Mouse (Mus musculus) T-helper 17 cell (primary cell): Measurements from ENCODE around the gene 1700021F05Rik.

ENCODE experiments used
- in situ Hi-C, 2 experiments: fragments of 300-600 bp; cut with MboI, MseI; formaldehyde crosslinking; loops; 1 replicate in 1 of 2; 2 replicates in 1 of 2; pipeline ENCODE4 v1.15.1; 2025; ENCODE audit warnings: high pct_unique_total_duplicates in 2 of 2

Gene 1700021F05Rik

DNA sequence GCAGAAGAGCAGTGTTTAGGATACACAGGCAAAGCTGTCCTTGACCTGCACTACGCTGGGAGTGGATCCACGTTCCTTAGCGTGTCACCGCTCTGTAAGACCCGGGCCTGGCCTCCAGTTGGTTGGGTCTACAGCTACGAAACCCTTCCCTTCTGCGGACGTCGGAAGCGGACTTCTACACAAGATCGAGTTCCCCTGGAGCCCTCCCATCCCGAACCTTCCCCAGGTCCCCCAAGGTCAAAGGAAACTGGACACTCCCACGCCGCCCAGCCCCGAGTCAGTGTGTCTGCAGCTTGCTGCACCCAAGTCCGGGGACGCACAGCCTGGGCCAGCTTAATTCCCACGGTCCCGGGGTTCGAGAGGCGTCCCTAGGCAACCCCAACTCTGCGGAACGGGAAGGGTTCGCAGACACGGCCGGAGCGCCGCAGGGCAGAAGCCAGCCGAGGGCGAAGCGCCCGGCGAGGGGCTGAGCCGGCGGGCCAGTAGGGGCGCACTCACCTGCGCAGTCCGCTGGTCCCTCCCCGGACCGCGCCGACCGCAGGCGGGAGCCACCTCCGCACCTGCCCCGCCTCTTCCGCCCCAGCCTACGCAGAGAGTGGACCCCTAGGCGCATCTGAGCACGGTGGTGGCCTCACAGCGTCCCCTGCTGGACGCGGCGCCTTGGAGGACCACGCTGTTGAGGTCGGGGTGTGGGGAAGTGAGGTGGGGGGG, at the start of gene 1700021F05Rik:
Gene 1700021F05Rik, minus strand, starts transcription at position 553 of the 711 bp plus-strand sequence.
- in situ Hi-C loops = no loop called here

DNA sequence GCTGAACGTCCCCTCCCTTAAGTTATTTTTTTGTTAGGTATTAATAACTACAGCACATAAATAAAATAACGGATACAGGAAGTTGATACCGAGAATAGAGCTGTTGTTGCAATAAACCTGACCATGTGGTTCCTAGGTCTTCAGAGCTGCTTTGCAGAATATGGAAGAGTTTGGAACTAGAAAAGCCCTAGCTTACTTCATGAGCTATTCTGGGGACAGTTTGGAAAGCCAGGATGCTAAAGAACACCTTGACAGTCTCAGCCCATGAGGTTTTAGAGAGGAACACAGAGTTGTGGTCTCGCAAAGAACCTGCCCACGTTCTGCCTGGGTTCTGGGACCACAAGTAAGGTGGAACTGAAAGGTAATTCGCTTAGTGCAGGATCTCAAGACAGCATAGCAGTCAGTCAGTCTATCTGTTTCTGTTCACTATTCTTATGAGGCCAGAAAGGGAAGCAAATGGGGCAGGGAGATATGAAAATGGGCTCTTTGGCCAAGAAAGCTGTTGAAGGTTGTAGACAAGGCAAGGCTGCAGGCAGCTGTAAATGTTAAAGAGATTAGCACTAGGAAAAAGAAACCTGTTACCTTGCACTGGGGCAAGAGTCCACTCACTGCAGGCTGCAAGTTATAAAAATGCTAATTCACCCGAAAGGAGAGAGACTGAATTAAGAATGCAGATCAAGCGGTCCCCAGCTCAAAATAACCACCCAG, 47.8 kb upstream of the 1700021F05Rik start:
- in situ Hi-C loops = no loop called here

- in situ Hi-C loops = no loop called here
Measured at GRCm38 (mm10) chr10:43584538-43584937, 43.7 kb upstream of the 1700021F05Rik start.

DNA sequence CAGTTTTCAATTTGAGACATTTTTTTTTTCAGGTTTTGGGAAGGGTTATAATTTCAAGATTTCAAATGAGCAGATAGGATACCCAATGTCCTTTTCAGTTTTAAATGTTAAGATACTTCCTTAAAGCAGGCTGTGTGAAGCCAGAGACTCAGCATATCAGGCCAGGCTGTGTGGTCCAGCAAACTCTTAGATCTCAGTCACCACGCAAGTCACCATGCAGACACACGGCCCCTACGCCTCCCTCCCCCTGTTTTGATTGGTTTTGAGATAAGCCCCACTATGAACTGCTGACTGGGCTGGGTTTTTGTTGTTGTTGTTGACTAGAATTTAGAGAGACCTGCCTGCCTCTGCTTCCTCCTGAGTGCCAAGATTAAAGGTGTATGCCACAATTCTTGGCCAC, 40.5 kb upstream of the 1700021F05Rik start:
- in situ Hi-C loops = no loop called here

DNA sequence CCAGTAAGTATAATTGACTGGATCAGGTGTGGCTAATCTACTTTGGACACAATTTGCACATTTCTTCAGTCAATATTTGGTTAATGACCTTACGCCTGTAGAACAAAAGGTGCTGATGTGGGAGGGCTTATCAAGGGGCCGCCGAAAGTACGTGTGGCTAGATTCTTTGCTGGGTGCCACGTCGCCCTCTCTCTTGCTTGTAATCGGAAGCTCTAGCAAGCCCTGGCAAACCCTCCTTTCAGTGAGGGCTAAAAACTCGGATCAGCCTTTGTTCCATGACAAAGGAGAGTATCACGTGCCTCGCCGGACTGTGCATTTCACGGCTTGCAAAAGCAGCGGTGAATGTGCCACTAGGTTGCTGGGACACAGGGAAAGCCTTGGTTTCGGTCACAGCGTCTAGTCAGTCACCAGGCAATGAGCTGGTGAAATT, 39.9 kb upstream of the 1700021F05Rik start:
- in situ Hi-C loops = no loop called here

DNA sequence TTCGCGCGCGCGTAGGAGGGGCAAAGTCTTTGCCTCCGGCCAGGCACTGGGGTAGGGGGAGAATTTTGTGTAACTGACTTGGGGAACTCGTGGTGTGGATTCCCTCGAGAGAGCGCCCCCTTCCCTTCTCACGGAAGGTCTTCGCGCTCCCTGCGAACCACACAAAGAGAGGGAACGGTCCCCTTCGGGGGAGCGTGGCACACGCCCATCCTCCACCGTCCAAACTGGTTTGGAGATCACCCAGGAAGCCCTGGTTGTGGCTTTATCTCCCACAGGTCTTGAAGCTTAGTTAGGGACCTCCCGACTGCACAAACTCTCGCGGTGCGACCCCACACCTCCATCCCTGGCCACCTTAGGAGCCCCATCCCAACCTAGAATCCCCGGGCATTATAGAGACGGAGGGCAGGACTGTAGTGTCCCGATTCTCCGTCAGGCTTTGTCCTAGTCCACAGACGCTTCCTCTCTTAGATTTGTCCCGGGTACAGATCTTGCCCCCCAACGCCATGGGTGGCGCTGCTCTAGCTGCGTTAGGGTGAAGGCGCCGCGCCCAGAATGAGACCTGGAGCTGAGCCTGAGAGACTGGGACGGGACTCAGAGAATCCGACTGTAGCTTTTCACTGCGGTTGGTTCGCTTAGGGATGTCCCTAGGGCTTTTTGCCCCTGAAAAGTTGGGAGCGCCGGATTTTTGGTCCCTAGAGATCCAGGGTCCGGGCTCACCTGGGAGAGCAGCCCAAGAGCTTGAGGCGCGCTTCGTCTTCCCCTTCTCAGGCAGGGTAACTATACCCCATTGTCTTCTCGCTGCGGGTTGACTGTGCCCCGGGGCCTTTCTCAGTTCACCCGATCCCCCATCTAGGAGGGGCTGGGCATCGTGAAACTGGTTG, 38.8 kb upstream of the 1700021F05Rik start:
- in situ Hi-C loops = loop anchor here (5.0 to 10.0 kb wide), 4 partner anchors 168 to 493 kb away; no protein-coding TSS in a partner anchor

- in situ Hi-C loops = loop anchor here (5.0 to 10.0 kb wide), 4 partner anchors 168 to 493 kb away; no protein-coding TSS in a partner anchor
Measured at GRCm38 (mm10) chr10:43578754-43579380, 38.1 kb upstream of the 1700021F05Rik start.

GRCm38 (mm10) chr10:43578366-43578753, 37.6 kb upstream of the 1700021F05Rik start:
- in situ Hi-C loops = loop anchor here (5.0 to 10.0 kb wide), 4 partner anchors 169 to 494 kb away; no protein-coding TSS in a partner anchor

GRCm38 (mm10) chr10:43577997-43578331, 37.2 kb upstream of the 1700021F05Rik start, which contains the start of gene Cd24a:
Gene Cd24a (plus strand): TSS chr10:43578284.
- in situ Hi-C loops = loop anchor here (5.0 to 10.0 kb wide), 4 partner anchors 169 to 494 kb away; no protein-coding TSS in a partner anchor

DNA sequence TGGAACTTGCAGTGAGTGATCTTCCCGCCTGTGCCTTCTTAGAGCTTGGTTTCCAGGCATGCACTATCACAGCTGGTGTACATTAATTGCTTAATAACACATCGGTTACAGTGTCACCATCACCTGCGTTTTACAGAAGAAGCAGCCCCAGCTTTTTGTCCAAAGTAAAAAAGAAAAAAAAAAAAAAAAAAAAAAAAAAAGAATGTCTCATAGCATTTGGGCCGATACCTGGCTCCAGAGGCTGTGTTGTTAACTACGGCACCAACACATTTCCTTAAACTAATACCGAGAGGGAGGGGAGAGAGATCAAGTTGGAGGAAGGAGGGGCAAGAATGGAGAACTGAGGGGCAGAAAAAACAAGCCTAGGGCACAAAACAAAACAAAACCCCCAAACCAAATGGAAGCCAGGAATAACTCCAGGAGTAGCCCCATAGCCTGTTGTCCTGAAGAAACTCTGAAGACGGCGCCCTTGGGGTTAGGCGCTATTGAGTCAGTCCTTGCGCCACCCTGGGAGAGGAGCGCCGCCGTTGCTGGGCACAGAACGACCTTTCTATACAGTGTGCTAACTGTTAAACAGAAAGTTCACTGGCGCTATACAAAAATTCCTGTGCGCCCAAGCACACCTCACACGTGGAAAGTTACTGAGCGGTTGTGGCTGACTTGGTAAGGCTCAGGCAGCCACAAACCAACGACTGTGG, 36.7 kb upstream of the 1700021F05Rik start:
- in situ Hi-C loops = loop anchor here (5.0 to 10.0 kb wide), 4 partner anchors 170 to 495 kb away; no protein-coding TSS in a partner anchor

GRCm38 (mm10) chr10:43574956-43575355, 34.2 kb upstream of the 1700021F05Rik start:
- in situ Hi-C loops = loop anchor here (5.0 to 10.0 kb wide), 4 partner anchors 172 to 497 kb away; no protein-coding TSS in a partner anchor

GRCm38 (mm10) chr10:43574352-43574751, 33.6 kb upstream of the 1700021F05Rik start:
- in situ Hi-C loops = loop anchor here in 1 of 2 experiments (5.0 to 10.0 kb wide), 2 partner anchors 343 to 490 kb away; no protein-coding TSS in a partner anchor

- in situ Hi-C loops = no loop called here
Measured at GRCm38 (mm10) chr10:43561311-43561710, 20.5 kb upstream of the 1700021F05Rik start.

DNA sequence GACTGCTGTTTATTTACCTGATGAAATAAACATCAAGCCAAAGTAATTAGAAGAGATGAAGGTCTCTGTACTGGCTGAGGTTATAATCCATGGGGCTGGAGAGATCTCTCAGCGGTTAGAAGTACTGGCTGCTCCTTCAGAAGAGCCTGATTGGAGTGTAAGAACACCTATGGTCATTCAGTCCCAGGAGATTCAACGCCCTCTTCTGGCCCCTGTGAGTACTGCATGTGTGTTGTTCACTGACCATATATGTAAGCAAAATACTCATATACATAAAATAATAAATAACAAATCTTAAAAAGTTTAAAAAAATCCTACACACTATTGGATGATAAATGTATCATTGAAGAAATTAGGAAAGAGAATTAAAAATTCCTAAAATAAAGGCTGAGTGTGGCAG, 20.0 kb upstream of the 1700021F05Rik start:
- in situ Hi-C loops = no loop called here

DNA sequence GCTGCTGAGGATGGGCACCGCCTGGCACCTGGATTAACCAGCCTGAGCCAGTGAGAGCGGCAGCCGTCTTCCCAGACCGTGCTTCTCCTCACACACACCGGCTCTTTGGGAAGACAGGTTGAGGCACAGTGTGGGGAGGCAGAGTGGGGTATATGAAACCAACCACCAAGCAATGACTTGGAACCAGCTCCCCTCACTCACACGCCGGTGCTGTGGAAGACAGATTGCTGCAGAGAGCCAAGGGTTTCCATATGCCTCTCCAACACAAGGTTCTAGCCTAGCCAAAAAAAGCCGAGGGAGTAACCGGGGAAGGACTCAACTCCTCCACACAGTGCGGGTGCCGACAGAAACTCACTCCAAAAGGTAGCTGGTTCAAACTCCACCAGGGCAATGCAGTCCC, 18.5 kb upstream of the 1700021F05Rik start:
- in situ Hi-C loops = no loop called here

DNA sequence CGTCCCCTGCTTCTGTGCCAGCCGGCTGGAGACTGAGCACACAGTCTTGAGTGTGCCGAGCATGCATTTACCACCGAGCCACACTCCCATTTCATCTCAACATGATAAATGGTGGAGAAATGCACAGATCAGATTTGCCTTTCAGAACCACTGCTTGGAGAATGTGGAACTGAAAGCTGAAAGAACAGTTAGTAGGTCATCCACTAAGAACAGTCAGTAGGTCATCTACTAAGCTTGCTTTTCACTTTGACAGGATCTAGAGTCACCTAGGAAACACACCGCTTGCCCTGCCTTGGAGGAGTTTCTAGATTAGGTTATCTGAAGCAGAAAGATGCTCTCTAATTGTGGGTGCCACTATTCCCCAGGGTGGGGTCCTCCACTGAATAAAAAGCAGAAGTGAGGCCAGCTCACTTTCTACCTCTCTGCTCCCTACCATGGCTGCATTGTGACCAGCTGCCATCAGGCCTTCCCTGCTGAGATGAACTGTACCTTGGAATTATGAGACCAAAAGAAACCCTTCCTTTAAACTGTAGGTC, 16.9 kb upstream of the 1700021F05Rik start:
- in situ Hi-C loops = no loop called here

DNA sequence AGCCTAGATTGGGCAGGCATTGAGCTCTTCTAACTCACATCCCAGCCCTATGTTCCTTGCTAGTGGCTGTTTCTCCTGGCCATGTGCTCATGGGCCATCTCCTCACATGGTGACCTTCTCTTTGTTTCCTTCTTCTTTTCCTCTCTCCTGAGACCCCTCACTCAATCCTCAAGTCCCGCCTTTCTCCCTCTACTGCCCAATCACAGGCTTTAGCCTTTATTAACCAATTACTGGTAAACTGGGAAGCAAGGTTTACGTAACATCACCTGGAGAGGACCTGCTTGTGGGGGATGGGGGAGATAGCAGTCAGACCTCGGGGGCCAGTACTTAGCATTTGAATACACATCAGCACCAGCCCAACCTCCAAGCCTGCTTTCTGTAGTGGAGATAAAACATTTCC, 10.6 kb upstream of the 1700021F05Rik start:
- in situ Hi-C loops = no loop called here

DNA sequence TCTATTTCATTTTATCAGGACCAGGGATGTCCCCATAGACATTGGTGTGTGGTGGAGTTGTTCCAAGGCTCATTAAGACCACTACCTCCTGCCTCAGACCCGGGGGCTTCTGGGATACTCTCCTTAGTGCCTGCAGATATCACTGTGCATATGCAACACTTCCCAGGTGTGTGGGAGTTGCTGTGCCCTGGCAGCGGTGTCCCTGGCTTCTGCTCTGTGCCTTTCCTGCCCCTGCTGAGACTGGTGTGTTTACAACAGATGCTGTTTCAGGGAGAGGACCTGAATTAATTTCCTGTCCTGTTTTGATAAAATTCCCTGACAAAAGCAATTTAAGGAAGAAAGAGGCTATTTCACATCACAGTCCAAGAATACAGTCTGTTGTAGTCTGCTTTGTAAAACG, 10.1 kb upstream of the 1700021F05Rik start:
- in situ Hi-C loops = no loop called here

DNA sequence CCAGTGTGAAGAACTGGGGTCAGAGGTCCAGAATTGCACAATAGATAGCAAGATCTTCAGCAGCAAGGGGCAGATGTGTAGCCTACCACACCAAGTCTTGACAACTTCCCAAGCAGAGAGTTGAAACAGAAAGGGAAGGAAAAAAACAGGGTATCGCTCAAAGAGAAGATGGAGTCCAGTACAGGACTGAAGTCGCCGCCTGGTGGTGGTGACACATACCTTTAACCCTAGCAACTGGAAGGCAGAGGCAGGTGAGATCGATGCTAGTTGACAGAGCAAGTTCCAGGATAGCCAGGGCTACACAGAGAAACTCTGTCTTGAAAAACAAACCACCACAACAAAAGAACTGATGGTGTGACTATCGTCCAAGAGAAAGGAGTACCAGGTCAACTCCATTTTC, 8.6 kb upstream of the 1700021F05Rik start:
- in situ Hi-C loops = no loop called here

- in situ Hi-C loops = no loop called here
Measured at GRCm38 (mm10) chr10:43541153-43541544, 355 bp upstream of the 1700021F05Rik start.
